Mouse (Mus musculus): Measurements from ENCODE around the gene Shb. TPM values are rescaled to one million over a fixed set of nuclear protein-coding genes. Genes with fewer than 3 reads are reported as not detected.
A peak's percentile ranks its signal among the peaks of the same experiment; 100 is the strongest.
"Not testable (repeated sequence)": the region's sequence is repeated elsewhere in the genome, so short reads cannot be mapped to it uniquely, and the experiment has no call there.

Gene Shb
- total RNA-seq, 1 experiment from 2014 or later: 0.64 TPM

- ATAC-seq (replicated peaks; ENCODE audit: low read depth, poor library complexity, severe bottlenecking): no peak
Observed at GRCm38 (mm10) chr4:45407001-45407702, 125.1 kb downstream of the Shb start.

GRCm38 (mm10) chr4:45406397-45406796 is 125.9 kb downstream of the Shb start:
- no peak for ATAC-seq (replicated peaks; ENCODE audit: low read depth, poor library complexity, severe bottlenecking)

- ATAC-seq (replicated peaks; ENCODE audit: low read depth, poor library complexity, severe bottlenecking): no peak
Observed at GRCm38 (mm10) chr4:45405315-45405714, 127.0 kb downstream of the Shb start.

- ATAC-seq (replicated peaks; ENCODE audit: low read depth, poor library complexity, severe bottlenecking): no peak
Observed at GRCm38 (mm10) chr4:45404086-45404485, 128.2 kb downstream of the Shb start.

GRCm38 (mm10) chr4:45403499-45403878 is 128.8 kb downstream of the Shb start:
- peak; percentile 48 for ATAC-seq (replicated peaks; ENCODE audit: low read depth, poor library complexity, severe bottlenecking)

GRCm38 (mm10) chr4:45402878-45403498 is 129.3 kb downstream of the Shb start:
- ATAC-seq (replicated peaks; ENCODE audit: low read depth, poor library complexity, severe bottlenecking): peak; percentile 65

- ATAC-seq (replicated peaks; ENCODE audit: low read depth, poor library complexity, severe bottlenecking): no peak
Observed at GRCm38 (mm10) chr4:45402281-45402680, 130.0 kb downstream of the Shb start.

- no peak for ATAC-seq (replicated peaks; ENCODE audit: low read depth, poor library complexity, severe bottlenecking)
Observed at GRCm38 (mm10) chr4:45399421-45400210, 132.7 kb downstream of the Shb start.

- ATAC-seq (replicated peaks; ENCODE audit: low read depth, poor library complexity, severe bottlenecking): not testable (repeated sequence)
Observed at GRCm38 (mm10) chr4:45398315-45398714, 134.0 kb downstream of the Shb start.

GRCm38 (mm10) chr4:45396211-45396610 is 136.1 kb downstream of the Shb start:
- ATAC-seq (replicated peaks; ENCODE audit: low read depth, poor library complexity, severe bottlenecking): peak; percentile 72

GRCm38 (mm10) chr4:45393658-45394057 is 138.6 kb downstream of the Shb start:
- no peak for ATAC-seq (replicated peaks; ENCODE audit: low read depth, poor library complexity, severe bottlenecking)

GRCm38 (mm10) chr4:45392994-45393393 is 139.3 kb downstream of the Shb start:
- peak; percentile 50; the same call in 1 of the 2 replicates for ATAC-seq (replicated peaks; ENCODE audit: low read depth, poor library complexity, severe bottlenecking)

- no peak for ATAC-seq (replicated peaks; ENCODE audit: low read depth, poor library complexity, severe bottlenecking)
Observed at GRCm38 (mm10) chr4:45392572-45392971, 139.7 kb downstream of the Shb start.

- ATAC-seq (replicated peaks; ENCODE audit: low read depth, poor library complexity, severe bottlenecking): no peak
Observed at GRCm38 (mm10) chr4:45392099-45392498, 140.2 kb downstream of the Shb start.

GRCm38 (mm10) chr4:45387296-45387695 is 145.0 kb downstream of the Shb start:
- not testable (repeated sequence) for ATAC-seq (replicated peaks; ENCODE audit: low read depth, poor library complexity, severe bottlenecking)

- not testable (repeated sequence) for ATAC-seq (replicated peaks; ENCODE audit: low read depth, poor library complexity, severe bottlenecking)
Observed at GRCm38 (mm10) chr4:45382133-45382532, 150.1 kb downstream of the Shb start.

- not testable (repeated sequence) for ATAC-seq (replicated peaks; ENCODE audit: low read depth, poor library complexity, severe bottlenecking)
Observed at GRCm38 (mm10) chr4:45380903-45381580, 151.2 kb downstream of the Shb start.

GRCm38 (mm10) chr4:45376573-45376972 is 155.7 kb downstream of the Shb start:
- ATAC-seq (replicated peaks; ENCODE audit: low read depth, poor library complexity, severe bottlenecking): no peak

- no peak for ATAC-seq (replicated peaks; ENCODE audit: low read depth, poor library complexity, severe bottlenecking)
Observed at GRCm38 (mm10) chr4:45374879-45375278, 157.4 kb downstream of the Shb start.
